Mouse (Mus musculus): ENCODE results near the gene Kcnip2. TPM values are rescaled to one million over a fixed set of nuclear protein-coding genes. Genes with fewer than 3 reads are reported as not detected.

The Kcnip2 gene
- 4.5 and 4.8 TPM in 2 replicates for polyA plus RNA-seq (2016; fragmentation: Nextera tagmentation; extraction: Ambion mirVana)

DNA sequence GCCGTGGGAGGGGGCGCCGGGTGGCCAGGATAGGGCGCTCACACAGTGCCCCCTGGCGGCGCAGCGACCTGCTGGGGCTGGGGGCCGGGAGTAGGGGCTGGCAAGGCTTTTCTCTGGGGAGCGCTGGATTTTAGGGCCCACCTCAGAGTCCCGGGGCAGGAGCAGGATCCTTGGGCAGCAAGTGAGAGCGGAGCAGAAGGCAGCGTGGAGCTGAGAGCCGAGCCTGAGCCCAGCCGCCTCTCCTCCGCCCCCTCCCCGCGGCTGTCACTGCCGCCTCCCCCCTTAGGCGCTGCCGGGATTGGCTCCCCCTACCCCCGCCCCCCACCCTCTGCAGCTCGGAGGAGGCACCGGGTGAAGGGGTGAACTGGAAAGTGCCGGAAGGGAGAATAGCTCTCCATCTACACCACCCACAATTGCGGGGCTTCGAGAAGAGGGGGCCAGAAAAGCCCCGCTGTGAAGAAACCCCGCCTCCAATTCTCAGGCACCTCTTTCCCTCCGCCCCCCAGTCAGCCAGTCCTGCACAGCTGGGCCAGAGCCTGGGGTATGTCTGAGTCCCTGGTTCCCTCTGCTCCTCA, at the start of gene Kcnip2:
Gene Kcnip2, minus strand, starts transcription at position 231 of the 575 bp plus-strand sequence.
- ATAC-seq (ENCODE audit: low FRiP score, low read depth) = peak; percentile 27; the same call in 1 of the 2 replicates
- H3K27me3 ChIP-seq (replicated peaks) = peaks cover 8% of the 10 kb centered on the region
- peaks cover 8% of the 10 kb centered on the region for H3K36me3 ChIP-seq
- WGBS = under 1% methylated on average over 28 of the region's 29 CpGs
- no peak within 1 kb of the TSS for H3K27ac ChIP-seq
- H3K4me1 ChIP-seq = peaks cover 44% of the 10 kb centered on the region
- peak within 1 kb of the TSS; percentile 38 for H3K4me3 ChIP-seq
- peak within 1 kb of the TSS; percentile 94 for H3K4me2 ChIP-seq (replicated peaks)
- H3K9me3 ChIP-seq = no peaks in the 10 kb centered on the region
- H3K9ac ChIP-seq = peak within 1 kb of the TSS; percentile 57

DNA sequence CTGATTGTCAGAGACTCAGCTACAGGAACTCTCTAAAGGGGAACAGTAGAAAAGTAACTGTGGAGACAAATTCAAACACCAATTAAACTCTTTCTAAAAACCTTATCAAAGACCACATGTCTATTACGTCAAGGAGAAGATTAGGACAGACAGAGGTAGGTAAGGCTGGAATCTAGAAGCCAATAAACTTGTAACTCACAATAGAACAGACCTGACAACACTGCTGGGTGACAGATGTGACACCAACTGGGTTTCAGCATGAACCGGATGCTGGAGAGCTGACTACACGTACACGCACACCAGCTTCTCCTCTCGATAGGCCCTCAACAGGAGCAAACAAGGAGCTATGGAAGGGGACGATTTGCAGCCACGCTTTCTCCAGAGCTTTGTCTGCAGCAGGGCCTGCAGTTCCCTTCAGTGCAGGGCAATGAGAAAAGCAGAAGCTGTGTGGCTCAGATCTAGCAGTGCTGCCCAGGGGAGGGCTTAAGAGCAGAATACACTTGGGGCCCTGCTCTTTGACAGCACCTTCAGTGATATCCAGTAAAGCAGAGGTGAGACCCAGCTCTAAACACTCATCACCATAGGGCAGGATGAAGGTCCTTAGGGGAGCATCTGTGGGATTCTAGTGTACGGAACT, 39.5 kb upstream of the Kcnip2 start:
- Histone ChIP-seq H3K27me3 (replicated peaks) (no peaks in the 10 kb centered on the region), H3K4me1 (no peaks in the 10 kb centered on the region), H3K9me3 (no peaks in the 10 kb centered on the region), H3K27ac (no peak overlapping the region), H3K4me2 (replicated peaks) (no peak overlapping the region), H3K36me3 (no peaks in the 10 kb centered on the region), H3K4me3 (no peak overlapping the region), H3K9ac (no peak overlapping the region)
- ATAC-seq (ENCODE audit: low FRiP score, low read depth) = no peak
- 71% methylated on average over 8 of the region's 8 CpGs for WGBS

DNA sequence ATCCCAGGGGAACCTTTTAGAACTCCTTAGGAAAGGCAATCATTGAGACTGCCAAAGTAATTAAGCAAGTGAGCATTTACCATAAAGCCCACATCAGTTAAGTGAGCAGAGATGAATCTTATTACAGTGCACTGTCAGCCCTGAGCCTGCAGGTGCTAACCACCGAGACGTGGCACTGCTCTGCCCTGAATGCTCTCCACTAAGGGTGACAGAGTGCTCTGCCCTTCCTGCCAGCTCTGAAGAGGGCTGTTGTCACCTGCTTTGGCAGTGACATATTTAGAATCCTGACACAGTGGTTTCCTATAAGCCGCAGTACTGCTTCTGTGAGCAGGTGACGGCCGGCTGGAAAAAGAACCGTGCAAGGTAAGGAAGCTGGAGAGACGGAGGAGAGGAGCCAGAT, 38.7 kb upstream of the Kcnip2 start:
- 77% methylated on average over 7 of the region's 7 CpGs for WGBS
- H3K27me3 ChIP-seq (replicated peaks) = no peaks in the 10 kb centered on the region
- no peak overlapping the region for H3K9ac ChIP-seq
- no peak overlapping the region for H3K27ac ChIP-seq
- no peaks in the 10 kb centered on the region for H3K4me1 ChIP-seq
- no peak overlapping the region for H3K4me2 ChIP-seq (replicated peaks)
- no peak for ATAC-seq (ENCODE audit: low FRiP score, low read depth)
- no peak overlapping the region for H3K4me3 ChIP-seq
- H3K9me3 ChIP-seq = no peaks in the 10 kb centered on the region
- H3K36me3 ChIP-seq = no peaks in the 10 kb centered on the region

DNA sequence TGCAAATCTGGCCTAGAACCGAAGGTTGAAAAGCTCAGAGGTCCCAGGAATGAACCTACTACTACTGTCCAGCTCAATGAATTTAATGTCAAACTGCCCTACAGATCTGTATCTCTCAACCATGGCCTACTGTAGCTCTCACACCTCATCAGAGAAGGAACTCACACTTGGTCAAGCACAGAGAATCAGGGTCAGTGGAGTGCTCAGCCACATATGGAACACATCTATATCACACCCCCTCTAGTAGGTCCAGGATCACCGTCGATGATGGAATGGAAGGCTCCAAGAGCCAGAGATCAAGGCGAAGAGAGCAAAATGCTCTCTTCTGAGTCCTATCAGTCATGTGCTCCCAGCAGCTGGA, 31.9 kb upstream of the Kcnip2 start:
- Histone ChIP-seq H3K36me3 (no peaks in the 10 kb centered on the region), H3K27ac (no peak overlapping the region), H3K27me3 (replicated peaks) (no peaks in the 10 kb centered on the region), H3K4me3 (no peak overlapping the region), H3K9me3 (no peaks in the 10 kb centered on the region), H3K4me1 (0 out of 2 replicates have a peak, but pooled peaks cover 10% of the 10 kb centered on the region), H3K4me2 (replicated peaks) (no peak overlapping the region), H3K9ac (no peak overlapping the region)
- 86% methylated on average over 4 of the region's 4 CpGs for WGBS
- no peak for ATAC-seq (ENCODE audit: low FRiP score, low read depth)

DNA sequence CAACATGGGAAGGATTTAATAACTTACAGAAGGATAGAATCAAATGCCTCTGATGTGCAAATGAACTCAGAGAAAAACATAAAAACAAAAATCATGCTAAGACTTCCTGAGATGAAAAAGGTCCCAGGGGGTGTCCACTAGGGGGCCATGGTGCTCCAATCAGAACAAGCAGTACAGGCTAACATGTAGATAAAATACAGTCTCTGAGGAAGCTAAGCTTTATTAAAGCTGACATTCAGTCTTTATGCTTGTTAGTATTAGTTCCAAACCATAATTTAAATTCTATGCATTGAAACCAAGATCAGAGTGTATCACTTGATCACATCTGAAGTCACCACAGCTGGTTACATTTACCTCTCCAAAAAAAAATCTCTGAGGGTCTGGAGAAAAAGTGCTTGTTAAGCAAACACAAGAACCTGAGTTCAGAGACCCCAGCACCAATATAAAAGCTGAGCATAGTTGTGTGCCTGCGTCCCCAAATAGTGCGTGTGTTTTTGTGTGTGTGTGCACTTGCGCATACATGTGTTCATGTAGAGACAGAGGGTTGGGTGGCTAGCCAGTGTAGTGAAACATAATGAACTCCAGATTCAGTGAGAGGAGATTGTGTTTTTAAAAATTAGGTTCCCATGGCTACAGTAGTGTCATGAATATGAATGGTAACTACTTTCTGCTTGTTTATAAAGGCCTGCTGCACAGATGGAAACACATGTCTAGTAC, 31.3 kb upstream of the Kcnip2 start:
- Histone ChIP-seq H3K4me2 (replicated peaks) (no peak overlapping the region), H3K4me3 (no peak overlapping the region), H3K9me3 (no peaks in the 10 kb centered on the region), H3K27me3 (replicated peaks) (no peaks in the 10 kb centered on the region), H3K9ac (no peak overlapping the region), H3K36me3 (no peaks in the 10 kb centered on the region), H3K27ac (no peak overlapping the region), H3K4me1 (0 out of 2 replicates have a peak, but pooled peaks cover 10% of the 10 kb centered on the region)
- ATAC-seq (ENCODE audit: low FRiP score, low read depth) = no peak
- WGBS = 94% methylated on average over 3 of the region's 3 CpGs

DNA sequence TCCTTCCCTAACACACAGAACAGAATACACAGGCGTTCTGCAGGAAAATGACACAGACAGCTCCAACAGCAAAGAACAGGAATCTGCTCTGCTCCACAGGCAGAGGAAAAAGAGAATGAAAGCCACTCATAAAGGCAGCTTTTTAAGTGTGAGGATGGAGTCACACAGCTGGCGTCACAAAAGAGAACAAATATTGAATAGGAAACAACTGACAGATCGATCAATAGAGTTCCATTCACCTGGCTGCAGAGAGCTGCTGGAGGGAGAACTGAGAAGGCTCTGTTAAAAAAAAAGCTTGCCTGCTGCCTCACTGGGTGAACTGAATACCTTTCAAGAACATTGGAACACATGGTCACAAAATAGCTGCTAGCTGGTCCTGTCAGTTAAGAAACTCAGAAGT, 28.3 kb upstream of the Kcnip2 start:
- no peaks in the 10 kb centered on the region for H3K27me3 ChIP-seq (replicated peaks)
- ATAC-seq (ENCODE audit: low FRiP score, low read depth) = no peak
- no peak overlapping the region for H3K27ac ChIP-seq
- H3K9ac ChIP-seq = no peak overlapping the region
- H3K4me3 ChIP-seq = no peak overlapping the region
- no peaks in the 10 kb centered on the region for H3K36me3 ChIP-seq
- 51% methylated on average over 3 of the region's 3 CpGs for WGBS
- H3K9me3 ChIP-seq = no peaks in the 10 kb centered on the region
- H3K4me1 ChIP-seq = 0 out of 2 replicates have a peak, but pooled peaks cover 10% of the 10 kb centered on the region
- H3K4me2 ChIP-seq (replicated peaks) = no peak overlapping the region

DNA sequence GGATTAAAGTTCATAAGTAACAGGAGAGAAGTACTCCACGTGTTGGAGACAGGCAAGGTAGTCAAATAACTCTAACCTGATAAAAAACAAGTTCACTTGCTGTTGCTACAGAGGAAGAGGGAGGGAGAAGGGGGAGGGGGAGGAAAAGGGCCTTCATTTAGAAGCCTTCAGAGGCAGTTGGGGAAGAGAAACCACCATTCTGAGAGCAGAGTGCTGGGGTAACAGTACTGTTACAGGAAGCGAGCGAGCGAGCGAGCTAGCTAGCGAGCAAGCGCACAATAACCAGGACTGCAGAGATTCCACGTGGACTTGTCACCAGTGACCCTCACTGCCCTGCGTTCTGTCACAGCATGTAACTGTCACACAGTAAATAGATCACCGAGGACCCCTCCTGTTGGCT, 27.6 kb upstream of the Kcnip2 start:
- no peaks in the 10 kb centered on the region for H3K27me3 ChIP-seq (replicated peaks)
- no peaks in the 10 kb centered on the region for H3K36me3 ChIP-seq
- H3K27ac ChIP-seq = no peak overlapping the region
- no peak overlapping the region for H3K4me3 ChIP-seq
- no peak overlapping the region for H3K4me2 ChIP-seq (replicated peaks)
- no peaks in the 10 kb centered on the region for H3K9me3 ChIP-seq
- WGBS = 42% methylated on average over 10 of the region's 10 CpGs
- H3K4me1 ChIP-seq = 0 out of 2 replicates have a peak, but pooled peaks cover 10% of the 10 kb centered on the region
- H3K9ac ChIP-seq = no peak overlapping the region
- no peak for ATAC-seq (ENCODE audit: low FRiP score, low read depth)

DNA sequence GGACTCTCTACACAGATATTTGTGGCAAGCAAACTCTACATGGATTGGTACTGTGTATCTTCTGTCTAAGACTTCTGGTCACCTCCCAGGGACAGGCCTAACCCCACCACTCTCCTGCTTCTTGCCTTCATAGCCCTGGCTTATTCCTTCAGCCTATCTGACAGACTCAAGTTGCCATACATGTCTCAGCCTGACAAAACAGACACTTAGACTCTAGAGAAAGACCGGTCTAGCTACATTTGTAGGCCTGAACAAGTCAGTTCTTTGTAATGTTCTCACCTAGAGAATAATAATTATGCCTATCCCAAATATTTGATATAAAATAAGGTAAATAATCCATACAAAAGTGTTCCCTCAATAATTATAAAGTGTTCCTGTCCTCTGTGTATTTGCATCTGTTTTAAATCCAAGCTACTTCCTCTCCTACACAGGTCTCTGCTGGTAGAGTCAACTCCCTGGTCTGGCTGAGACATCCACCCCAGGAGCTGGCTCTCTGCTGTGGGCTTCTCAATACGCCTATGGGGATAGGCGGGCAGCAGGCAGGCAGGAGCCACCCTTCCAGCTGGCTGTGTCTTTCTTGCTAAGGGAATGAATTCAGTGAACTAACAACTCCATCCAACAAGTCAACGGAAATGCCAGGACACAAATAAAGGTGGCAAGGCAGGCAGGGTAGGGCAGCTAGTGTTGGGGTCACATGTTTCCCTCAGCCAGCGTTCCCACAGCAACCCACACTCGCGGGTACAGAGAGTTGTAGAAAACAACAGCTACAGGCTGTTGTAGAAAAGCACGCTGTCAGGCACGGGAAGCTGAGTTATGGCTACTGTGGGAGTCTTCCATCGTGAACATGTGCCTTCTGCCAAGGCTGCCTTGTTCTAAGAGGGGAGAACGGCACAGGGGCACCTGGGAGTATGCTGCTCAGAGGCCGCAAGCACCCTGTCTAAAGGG, 21.5 kb upstream of the Kcnip2 start:
- no peaks in the 10 kb centered on the region for H3K9me3 ChIP-seq
- H3K9ac ChIP-seq = no peak overlapping the region
- H3K4me1 ChIP-seq = 0 out of 2 replicates have a peak, but pooled peaks cover 7% of the 10 kb centered on the region
- no peak overlapping the region for H3K4me3 ChIP-seq
- H3K36me3 ChIP-seq = no peaks in the 10 kb centered on the region
- no peak overlapping the region for H3K4me2 ChIP-seq (replicated peaks)
- 60% methylated on average over 12 of the region's 12 CpGs for WGBS
- ATAC-seq (ENCODE audit: low FRiP score, low read depth) = no peak
- H3K27ac ChIP-seq = no peak overlapping the region
- no peaks in the 10 kb centered on the region for H3K27me3 ChIP-seq (replicated peaks)

DNA sequence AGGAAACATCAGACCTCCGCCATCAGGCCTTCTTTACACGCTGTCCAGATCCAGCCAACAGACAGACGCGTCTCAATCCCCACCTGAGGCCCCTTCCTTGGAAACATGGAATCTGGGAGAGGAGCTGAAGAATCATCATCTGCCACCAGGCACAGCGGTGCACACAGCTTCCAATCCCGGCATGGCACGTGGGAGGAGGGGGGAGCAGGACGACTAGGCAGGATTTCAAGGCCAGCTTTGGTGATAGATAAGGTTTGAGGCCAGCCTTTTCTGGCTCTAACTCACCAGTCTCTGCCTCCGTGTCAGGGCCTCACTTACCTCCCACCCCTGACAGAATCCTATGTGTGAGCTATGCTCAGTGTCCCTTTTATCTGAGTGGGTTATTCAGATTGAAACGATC, 19.6 kb upstream of the Kcnip2 start:
- 86% methylated on average over 10 of the region's 10 CpGs for WGBS
- no peak overlapping the region for H3K9ac ChIP-seq
- no peak for ATAC-seq (ENCODE audit: low FRiP score, low read depth)

DNA sequence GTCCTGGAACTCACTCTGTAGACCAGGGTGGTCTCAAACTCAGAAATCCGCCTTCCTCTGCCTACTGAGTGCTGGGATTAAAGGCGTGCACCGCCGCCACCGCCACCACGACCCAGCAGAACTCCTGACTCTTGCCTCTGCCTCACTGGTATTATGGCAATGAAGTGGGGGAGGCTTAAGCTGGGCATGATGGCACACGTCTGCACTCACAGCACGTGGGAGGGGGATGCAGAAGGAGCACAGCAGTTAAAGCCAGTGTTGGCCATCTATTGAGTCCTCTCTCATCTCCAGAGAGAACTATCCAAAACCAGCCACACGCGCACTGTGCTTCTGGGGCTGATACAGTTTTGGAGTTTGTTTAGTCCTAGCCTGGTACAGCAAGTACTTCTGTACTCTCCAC, 17.8 kb upstream of the Kcnip2 start:
- no peaks in the 10 kb centered on the region for H3K36me3 ChIP-seq
- 90% methylated on average over 10 of the region's 10 CpGs for WGBS
- no peak overlapping the region for H3K4me2 ChIP-seq (replicated peaks)
- H3K9me3 ChIP-seq = no peaks in the 10 kb centered on the region
- no peak overlapping the region for H3K27ac ChIP-seq
- no peak overlapping the region for H3K4me3 ChIP-seq
- no peak for ATAC-seq (ENCODE audit: low FRiP score, low read depth)
- H3K9ac ChIP-seq = no peak overlapping the region
- 0 out of 2 replicates have a peak, but pooled peaks cover 7% of the 10 kb centered on the region for H3K4me1 ChIP-seq
- no peaks in the 10 kb centered on the region for H3K27me3 ChIP-seq (replicated peaks)

More for the DNA sequence above, 19.6 kb upstream of the Kcnip2 start:
- H3K4me2 ChIP-seq (replicated peaks) = no peak overlapping the region
- no peaks in the 10 kb centered on the region for H3K27me3 ChIP-seq (replicated peaks)
- H3K27ac ChIP-seq = no peak overlapping the region
- H3K36me3 ChIP-seq = no peaks in the 10 kb centered on the region
- H3K4me3 ChIP-seq = no peak overlapping the region
- H3K9me3 ChIP-seq = no peaks in the 10 kb centered on the region
- 0 out of 2 replicates have a peak, but pooled peaks cover 7% of the 10 kb centered on the region for H3K4me1 ChIP-seq

DNA sequence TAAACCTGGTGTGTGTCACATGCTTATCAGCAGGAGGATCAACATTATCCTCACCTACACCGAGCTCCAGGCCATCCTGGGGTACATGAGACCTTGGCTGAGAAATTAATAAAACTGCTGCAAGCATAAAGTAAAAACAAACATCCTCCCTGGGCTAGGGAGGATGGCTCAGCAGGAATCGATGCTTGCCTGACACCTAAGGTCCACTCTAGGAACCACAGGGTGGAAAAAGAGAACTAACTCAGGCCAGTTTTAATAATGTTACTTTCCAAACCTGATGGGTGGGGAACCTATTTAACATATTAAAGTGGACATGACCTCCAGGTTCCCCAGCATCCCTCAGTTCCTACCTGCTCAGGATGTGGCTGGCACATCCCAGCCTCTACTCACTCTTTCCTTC, 14.8 kb upstream of the Kcnip2 start:
- Histone ChIP-seq H3K27ac (no peak overlapping the region), H3K4me1 (no peaks in the 10 kb centered on the region), H3K4me3 (no peak overlapping the region), H3K4me2 (replicated peaks) (no peak overlapping the region), H3K27me3 (replicated peaks) (no peaks in the 10 kb centered on the region), H3K9me3 (no peaks in the 10 kb centered on the region), H3K9ac (no peak overlapping the region), H3K36me3 (no peaks in the 10 kb centered on the region)
- no peak for ATAC-seq (ENCODE audit: low FRiP score, low read depth)
- 65% methylated on average over 2 of the region's 2 CpGs for WGBS

DNA sequence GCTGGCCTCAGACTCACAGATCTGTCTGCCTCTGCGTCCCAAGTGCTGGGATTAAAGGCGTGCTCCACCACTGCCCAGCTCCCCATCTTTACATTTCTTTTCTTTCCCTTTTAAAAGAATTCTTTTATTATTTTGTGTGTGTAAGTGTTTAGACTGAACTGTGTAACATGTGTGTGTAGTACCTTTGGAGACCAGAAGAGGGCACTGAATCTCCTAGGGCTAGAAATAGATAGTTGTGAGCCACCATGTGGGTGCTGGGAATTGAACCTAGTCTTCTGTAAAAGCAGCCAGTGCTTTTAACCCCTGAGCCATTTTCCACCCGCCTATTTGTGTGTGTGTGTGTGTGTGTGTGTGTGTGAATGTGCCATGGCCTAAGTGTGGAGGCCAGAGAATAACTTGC, 11.9 kb upstream of the Kcnip2 start:
- Histone ChIP-seq H3K27ac (no peak overlapping the region), H3K36me3 (no peaks in the 10 kb centered on the region), H3K9ac (no peak overlapping the region), H3K4me3 (no peak overlapping the region), H3K4me2 (replicated peaks) (no peak overlapping the region), H3K4me1 (no peaks in the 10 kb centered on the region), H3K9me3 (no peaks in the 10 kb centered on the region), H3K27me3 (replicated peaks) (no peaks in the 10 kb centered on the region)
- ATAC-seq (ENCODE audit: low FRiP score, low read depth) = no peak
- 93% methylated on average over 3 of the region's 3 CpGs for whole genome bisulfite sequencing

Data from neural tube, embryonic 12.5 days (tissue).